Mouse (Mus musculus): ENCODE measurements at regions not wholly inside any gene's neighbourhood (a gene's known extent, or its start where the extent isn't known, plus 50 kb on each side); places are given as distances from the start of the nearest gene placed in this dataset.

GRCm38 (mm10) chr2:148622216-148622615, 50.2 kb upstream of the Nxt1 start:
- CTCF ChIA-PET, result no interaction called here

- CTCF ChIA-PET, result no interaction called here
These were observed 60.5 kb upstream of the Nxt1 start for GRCm38 (mm10) chr2:148611911-148612310.

GRCm38 (mm10) chr2:148605425-148605930, 66.9 kb upstream of the Nxt1 start:
- CTCF ChIA-PET, result interaction anchor here (0.5 kb wide), 1 partner anchor 34 kb away, joined by 3 read pairs; no protein-coding TSS in a partner anchor

- CTCF ChIA-PET, result no interaction called here
These were observed 68.5 kb upstream of the Nxt1 start for GRCm38 (mm10) chr2:148603951-148604350.

DNA sequence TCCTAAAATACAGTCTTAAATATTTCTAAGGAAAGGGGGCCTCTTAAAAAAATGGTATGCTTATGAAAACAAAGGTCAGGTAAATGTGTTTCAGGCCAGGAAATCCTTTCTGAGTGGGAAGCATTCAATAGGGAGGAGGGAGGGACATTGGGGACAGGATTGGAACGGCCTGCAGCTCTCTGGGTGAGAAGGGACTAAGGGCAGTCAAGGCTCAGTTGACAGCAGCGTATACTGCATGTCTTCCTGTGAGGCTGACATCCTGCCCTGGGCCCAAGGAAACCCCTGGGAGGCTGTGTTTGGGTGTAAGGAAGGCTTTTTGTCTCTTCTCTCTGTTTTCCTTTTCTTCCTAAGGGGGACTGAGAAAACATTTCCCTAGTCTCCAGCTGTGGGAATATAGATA, 69.1 kb upstream of the Nxt1 start:
- CTCF ChIA-PET, result no interaction called here

DNA sequence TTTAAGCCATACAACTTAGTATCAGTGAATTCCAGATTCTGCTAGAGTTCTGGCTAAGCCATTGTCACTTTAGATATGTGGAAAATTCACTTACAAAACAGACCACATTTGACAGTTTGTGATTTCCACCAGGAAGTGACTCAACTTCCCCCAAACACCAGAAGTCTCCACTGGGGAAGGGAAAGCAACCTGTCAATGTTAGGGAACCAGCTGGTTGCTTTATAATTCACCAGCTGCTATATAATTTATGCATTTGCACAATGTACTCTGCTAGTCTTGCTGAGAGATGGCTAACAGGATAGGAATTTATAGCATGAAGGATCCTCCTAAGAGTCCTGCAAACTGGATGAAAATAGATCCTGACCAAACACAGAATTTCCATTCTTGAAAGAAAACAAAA, 72.9 kb upstream of the Nxt1 start:
- CTCF ChIA-PET, result no interaction called here

- CTCF ChIA-PET, result no interaction called here
These were observed 75.4 kb upstream of the Nxt1 start for GRCm38 (mm10) chr2:148596966-148597365.

DNA sequence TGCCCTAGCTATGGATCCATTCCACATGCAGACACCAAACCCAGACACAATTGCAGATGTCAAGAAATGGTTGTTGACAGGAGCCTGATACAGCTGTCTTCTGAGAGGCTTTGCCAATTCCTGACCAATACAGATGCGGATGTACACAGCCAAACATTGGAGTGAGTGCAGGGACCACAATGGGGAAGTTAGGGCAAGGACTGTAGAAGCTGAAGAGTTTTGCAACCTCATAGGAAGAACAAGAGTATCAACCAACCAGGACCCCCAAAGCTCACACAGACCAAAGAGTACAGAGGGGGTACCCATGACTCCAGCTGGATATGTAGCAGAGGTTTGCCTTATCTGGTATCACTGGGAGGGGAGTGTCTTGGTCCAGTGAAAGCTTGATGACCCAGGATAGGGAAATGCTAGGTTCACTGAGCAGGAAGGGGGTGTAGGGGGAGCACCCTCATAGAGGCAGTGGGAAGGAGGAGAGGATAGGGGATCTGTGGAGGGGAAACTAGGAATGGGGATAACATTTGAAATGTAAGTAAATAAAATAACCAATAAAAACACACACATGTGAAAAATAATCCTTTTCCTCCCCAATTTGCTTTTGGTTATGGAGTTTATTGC, 86.6 kb upstream of the Nxt1 start:
- CTCF ChIA-PET, result no interaction called here

DNA sequence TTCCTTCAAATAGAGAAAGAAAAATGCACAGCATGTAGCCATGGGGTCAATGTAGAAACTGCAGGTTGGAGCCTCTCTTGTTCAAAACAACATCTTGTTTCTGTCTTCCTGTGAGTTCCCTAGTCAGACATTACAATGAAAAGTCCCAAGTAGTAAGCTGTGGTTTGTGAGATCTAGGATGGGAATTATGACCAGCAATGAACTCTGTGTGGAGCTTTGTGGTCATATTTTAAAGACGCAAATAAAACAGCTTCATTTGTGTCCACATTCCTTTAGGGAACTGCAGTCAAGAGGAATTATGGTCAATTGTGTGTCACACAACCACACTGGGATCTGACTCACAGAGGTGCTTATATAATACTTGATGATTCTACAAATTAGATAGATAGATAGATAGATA, 90.2 kb upstream of the Nxt1 start:
- CTCF ChIA-PET, result no interaction called here

DNA sequence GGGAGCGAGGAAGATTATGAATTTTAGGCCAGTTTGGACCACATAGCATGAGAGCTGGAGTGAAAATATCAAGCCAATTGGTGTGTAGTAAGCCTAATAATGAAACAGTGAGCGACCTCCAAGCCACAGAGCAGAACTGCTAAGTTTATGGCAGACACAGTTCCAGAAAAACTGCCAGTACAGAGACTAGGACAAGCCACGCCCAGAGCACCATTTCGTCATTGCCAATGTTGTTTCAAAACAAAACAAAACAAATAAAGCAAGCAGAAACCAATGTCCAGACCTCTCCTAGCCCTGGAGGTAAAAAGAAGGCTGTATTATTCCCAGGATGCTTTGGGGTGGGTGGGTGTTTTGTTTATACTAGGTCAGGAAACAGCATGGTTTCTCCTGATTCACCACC, 90.7 kb upstream of the Nxt1 start:
- CTCF ChIA-PET, result no interaction called here

- CTCF ChIA-PET, result interaction anchor here (0.7 to 0.9 kb wide), 2 partner anchors 96 to 205 kb away, joined by 3 to 4 read pairs; no protein-coding TSS in a partner anchor
These were observed 92.0 kb upstream of the Nxt1 start for GRCm38 (mm10) chr2:148580286-148580966.

DNA sequence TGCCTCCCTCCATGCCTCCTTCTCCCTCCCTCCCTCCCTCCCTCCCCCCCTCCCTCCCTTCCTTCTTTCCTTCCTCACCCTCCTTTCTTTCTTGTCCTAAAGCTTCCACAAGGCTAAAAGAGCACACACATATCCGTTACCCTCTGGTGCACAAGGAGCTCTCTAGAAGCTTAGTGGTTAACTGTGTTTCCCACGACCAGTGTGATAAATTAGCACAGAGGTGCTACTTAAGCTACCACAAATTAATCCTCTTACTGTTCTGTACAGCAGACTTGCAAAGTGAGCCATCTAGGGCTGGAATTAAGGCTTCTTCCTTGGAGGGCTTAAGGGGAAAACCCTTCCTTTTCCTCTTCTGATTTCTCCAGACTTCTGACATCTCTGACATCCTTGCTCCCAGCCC, 92.8 kb upstream of the Nxt1 start:
- CTCF ChIA-PET, result interaction anchor here (0.6 to 0.9 kb wide), 5 partner anchors 10 to 275 kb away, joined by 3 to 6 read pairs (median 3); no protein-coding TSS in a partner anchor

DNA sequence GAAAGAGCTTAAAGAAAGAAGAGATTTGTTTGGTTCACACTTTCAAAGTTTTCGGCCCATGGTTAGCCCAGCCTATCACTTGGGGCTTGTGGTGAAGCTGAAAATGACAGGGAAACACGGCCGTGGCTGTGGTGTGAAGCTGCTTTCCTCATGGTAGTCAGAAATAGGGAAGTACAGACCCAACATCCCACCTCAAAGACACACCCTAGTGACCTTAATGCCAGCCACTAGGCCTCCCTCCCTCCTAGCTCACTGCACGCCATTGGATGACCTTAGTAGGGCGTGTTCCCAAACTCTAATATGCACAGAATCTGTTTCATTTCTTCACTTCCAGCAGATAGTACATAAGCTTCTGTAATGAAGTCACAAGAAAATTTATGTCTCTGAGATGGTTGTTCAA, 93.4 kb upstream of the Nxt1 start:
- CTCF ChIA-PET, result interaction anchor here (0.6 to 1.2 kb wide), 4 partner anchors 10 to 275 kb away, joined by 3 to 6 read pairs (median 4); no protein-coding TSS in a partner anchor

DNA sequence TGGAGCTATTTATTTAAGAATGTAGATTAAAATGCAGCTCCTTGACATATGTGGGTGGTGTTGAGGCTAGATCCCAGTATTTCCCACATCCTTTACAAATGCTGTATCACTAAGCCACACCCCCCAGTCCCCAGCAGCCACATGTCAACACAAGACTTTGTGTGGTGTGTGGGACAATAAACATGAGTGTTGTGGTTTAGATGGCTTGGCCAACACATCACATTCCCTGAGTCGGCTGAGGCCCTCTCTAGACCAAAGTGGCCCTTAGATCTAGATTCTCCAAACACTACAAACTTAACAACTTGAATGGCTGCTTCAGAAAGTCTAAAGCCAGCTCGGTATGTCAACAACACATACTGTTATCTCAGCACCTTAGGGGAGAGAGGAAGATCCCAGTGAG, 94.2 kb upstream of the Nxt1 start:
- CTCF ChIA-PET, result interaction anchor here (1.2 kb wide), 2 partner anchors 10 to 203 kb away, joined by 4 to 5 read pairs; no protein-coding TSS in a partner anchor

GRCm38 (mm10) chr2:148575433-148575832, 97.0 kb upstream of the Nxt1 start:
- CTCF ChIA-PET, result interaction anchor here (0.7 to 0.8 kb wide), 2 partner anchors 8 to 1538 kb away, joined by 3 read pairs; no protein-coding TSS in a partner anchor

GRCm38 (mm10) chr2:148572165-148572564, 100.2 kb upstream of the Nxt1 start:
- CTCF ChIA-PET, result interaction anchor here (0.6 to 1.1 kb wide), 3 partner anchors 10 to 192 kb away, joined by 3 to 13 read pairs (median 4); no protein-coding TSS in a partner anchor

DNA sequence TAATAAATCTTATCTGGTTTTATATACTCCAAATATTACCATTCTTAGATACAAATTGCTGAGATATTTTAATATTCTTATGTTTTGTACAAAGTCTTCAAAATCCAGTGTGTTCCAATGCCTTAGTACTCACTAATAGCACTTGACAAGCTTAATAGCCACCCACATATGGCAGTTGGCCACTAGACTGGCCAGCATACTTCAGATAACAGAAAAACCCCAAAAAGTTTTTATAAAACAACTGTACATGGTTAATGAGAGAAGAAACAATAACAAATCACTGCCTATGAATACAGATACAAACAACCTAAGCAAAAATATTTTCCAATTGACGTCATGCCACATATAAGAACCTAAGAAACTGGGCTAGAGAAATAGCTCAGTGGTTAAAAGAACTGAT, 100.8 kb upstream of the Nxt1 start:
- CTCF ChIA-PET, result interaction anchor here (0.6 to 0.7 kb wide), 2 partner anchors 33 to 193 kb away, joined by 3 to 13 read pairs; no protein-coding TSS in a partner anchor

DNA sequence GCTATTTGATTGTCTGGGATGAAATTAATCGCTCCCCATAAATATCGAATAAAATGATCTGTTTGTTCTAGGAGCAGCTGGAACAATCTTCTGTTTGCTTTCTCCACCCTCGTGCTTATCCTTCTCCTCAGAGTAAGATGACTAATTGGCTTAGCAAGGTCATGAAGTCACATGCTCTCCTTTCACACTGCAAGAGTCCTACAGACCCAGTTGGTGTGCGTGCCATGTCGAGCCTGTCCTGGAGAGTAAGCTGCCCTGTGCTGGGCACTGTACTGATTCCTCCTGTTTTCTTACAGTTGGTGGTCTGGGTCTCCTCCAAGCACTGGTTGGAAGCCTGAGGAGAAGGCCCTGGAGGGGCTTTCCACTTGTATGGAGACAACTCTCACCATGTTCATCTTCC, 101.4 kb upstream of the Nxt1 start:
- CTCF ChIA-PET, result no interaction called here

GRCm38 (mm10) chr2:148567930-148568481, 104.4 kb upstream of the Nxt1 start:
- CTCF ChIA-PET, result interaction anchor here (1.0 kb wide), 1 partner anchor 10 kb away, joined by 5 read pairs; no protein-coding TSS in a partner anchor

DNA sequence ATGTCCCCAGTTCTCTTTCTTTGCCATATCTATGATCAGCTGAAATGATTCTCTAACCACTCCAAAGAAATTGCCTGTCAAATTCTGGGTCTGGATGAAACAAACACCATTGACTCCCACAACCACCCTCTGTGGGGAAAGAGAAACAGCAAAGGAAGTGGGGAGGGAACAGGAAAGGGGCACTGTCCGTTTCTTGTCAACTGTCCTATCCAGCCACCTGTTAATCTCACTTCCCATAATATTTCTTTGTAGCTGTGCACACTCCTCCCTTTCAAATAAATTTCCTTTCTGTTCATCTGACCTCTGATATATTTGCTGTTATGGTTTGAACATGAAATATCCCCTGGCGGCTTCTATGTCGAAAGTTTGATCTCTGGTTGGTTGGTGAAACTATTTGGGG, 109.0 kb upstream of the Nxt1 start:
- CTCF ChIA-PET, result no interaction called here

GRCm38 (mm10) chr2:148562041-148562440, 110.4 kb upstream of the Nxt1 start:
- CTCF ChIA-PET, result interaction anchor here (0.7 to 1.3 kb wide), 2 partner anchors 11 to 17 kb away, joined by 3 to 4 read pairs; no protein-coding TSS in a partner anchor
